Mouse (Mus musculus) layer of hippocampus, postnatal 14 days (tissue): ENCODE measurements around the gene Hells. TPM values are rescaled to one million over a fixed set of nuclear protein-coding genes. Genes with fewer than 3 reads are reported as not detected.
A peak's percentile ranks its signal among the peaks of the same experiment; 100 is the strongest.

Source experiments
- DNase-seq, 2 experiments: peaks; one replicate each; pipeline ENCODE4 v3.0.0; 2021 to 2022; ENCODE audit warnings: low spot score in 2 of 2, mixed read lengths in 1 of 2
- long read RNA-seq, 2 experiments: library from polyadenylated mRNA; stranded (forward); transcript quantifications; one replicate each; pipeline ENCODE4 v2.0.0; 2021
- total RNA-seq, 2 experiments: library from RNA; stranded (reverse); gene quantifications; 2 replicates each; pipeline ENCODE4 v1.2.3; 2021

Gene Hells
- 1 to 10 TPM; 4.3 to 5.5 TPM for total RNA-seq
- long read RNA-seq, experiment 1, full-length matches to known transcripts: 1 of 1 reads
- long read RNA-seq, experiment 1, partial matches to known transcripts: 0 of 1 reads
- long read RNA-seq, experiment 1, other reads (novel, unspliced or antisense): 0 of 1 reads
- long read RNA-seq, experiment 2, full-length matches to known transcripts: 3 of 3 reads
- long read RNA-seq, experiment 2, partial matches to known transcripts: 0 of 3 reads
- long read RNA-seq, experiment 2, other reads (novel, unspliced or antisense): 0 of 3 reads

DNA sequence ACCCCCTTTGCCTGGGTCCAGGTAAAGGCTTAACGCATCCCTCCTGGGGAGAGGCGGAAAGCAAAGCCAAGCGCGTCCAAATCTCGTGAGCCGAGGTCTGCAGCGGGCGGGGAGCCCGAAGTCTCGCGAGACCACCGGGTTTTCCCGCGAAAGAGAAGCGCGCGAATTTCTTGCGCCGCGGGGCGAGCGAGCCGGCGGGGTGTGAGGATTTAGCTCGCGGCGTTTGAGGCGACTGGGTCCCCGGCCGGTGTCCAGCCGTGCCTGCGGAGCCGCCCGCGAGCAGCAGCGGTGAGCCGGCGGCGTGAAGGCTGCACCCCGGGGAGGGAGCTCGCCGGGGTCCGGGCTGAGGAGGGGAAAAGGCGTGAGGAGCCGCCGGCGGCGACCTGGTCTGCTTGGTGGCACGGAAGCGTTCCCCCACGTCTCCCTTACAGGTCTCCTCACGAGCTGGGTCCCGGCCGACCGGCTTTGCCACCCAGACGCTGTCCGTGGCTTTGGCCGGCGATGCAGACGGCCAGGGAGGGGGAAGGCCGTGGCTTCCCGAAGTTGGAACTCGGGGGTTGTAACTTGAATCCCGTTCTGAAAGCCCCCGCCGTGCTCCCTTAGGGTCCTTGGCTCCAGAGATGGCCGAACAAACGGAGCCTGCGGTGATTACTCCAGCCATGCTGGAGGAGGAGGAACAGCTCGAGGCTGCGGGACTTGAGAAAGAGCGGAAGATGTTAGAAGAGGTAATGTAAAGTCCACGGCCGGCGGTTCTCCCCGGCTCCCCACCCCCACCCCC lies at the start of gene Hells:
TSS of gene Hells (plus strand) at position 128 of the 778 bp plus-strand sequence.
- DNase-seq: peak; percentile 76

DNA sequence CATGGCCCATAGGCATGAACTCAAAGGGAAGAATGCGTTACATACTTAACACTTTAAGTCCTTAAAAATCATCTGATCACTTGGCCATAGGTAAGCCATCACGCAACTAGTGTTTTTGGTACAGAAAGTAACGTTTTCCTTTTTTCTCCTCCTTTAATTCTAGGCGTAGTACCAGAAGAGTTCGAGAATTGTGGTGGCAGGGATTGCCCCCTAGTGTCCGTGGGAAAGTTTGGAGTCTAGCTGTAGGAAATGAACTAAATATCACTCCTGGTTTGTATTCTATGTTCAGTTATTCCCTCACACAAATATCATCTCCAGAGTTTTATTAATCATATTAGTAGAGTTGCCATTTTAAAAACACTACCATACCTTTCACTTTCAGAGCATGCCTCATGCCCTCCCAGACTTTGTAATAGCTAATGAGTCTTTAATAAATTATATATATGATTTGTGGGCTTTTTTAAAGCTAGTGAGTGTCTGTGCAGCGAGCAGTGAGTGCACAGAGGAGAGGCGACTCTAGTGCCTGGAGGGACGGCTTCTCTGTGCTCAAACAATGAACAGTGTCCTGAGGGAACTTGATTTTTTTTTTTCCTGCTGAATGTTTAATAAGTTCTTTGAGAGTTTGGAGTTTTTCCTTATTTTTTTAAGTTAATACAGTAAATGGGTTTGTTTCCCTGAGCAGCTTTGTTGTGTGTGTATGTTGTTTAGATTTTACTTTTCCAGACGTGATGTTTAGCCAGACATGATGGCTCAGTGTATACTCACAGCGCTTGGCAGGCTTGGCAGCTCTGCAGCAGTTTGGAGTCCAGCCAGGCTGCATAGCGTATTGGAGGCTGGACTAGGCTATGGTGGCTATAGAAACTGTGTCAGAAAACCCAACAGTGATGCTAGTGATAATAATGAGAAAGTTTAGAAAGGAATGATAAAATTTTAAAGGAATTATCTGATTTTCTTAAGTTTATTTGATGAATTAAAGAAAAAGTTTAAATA lies 29.3 kb upstream of the Hells start:
- peak in 1 of 2 experiments; percentile 22 for DNase-seq

DNA sequence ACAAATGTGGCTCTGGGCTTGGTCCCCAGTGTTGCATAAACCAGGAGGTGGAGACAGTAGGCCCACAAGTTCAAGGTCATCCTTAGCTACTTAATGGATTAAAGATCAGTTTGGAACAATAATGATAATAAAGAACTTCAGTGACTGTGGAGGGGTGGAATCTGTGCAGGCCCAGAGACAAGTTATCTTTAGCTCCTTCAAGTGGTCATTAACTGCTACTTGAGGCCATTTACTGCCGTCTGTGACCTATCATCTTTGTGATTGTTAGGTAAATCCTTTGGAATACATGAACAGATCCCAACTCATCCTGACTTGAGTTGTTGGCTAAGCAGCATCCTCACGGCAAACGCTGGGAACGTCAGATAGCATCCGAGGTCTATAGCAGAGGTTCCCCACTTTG lies 28.2 kb upstream of the Hells start:
- no peak for DNase-seq

DNA sequence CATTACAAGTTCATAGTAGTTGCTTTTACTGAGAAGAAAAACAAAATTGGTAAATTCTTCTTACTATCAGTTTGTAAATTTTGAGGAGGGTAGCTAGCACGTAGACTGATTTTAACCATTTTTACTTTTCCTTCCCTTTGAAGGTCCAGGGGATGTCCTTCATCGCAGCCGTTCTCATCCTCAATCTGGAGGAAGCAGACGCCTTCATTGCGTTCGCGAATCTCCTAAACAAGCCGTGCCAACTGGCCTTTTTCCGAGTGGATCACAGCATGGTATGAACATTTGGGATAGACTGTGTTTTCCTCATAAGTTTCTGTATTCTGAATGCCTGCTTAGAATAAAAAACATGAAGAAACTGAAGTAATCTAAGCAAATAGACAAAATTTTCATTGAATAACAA lies 16.9 kb upstream of the Hells start:
- DNase-seq: peak in 1 of 2 experiments; percentile 10

DNA sequence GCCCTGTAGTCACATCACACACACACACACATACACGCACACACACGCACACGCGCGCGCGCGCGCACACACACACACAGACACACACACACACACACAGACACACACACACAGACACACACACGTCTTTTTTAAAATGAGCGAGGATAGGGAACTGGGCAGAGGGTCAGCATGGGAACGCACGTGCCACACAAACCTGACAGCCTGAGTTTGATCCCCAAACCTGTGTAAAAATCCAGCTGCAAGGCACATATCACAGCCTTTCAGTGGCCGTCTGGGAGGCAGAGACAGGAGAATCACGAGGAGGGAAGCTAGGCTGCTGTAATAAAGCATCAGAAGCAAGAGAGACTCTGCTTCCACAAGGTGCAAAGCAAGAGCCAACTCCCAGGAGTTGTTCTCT lies 15.8 kb upstream of the Hells start:
- no peak for DNase-seq

DNA sequence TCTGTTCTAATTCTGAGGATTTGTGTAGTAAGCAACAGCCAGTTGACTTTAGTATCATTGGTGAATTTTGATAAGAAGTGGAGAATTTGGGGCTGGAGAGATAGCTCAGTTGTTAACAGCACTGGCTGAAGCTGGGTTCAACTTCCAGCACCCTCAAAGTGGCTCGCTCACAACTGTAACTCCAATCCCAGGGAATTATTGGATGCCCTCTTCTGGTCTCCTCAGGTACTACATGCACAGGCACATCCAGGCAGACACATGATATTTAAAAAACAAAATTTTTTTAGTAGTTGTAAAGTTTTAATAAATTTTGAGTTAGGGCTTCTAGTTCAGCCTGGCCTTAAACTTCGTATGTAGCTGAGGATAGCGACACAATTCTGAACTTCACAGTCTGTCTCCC lies 15.0 kb upstream of the Hells start:
- DNase-seq: peak; percentile 23 to 59

DNA sequence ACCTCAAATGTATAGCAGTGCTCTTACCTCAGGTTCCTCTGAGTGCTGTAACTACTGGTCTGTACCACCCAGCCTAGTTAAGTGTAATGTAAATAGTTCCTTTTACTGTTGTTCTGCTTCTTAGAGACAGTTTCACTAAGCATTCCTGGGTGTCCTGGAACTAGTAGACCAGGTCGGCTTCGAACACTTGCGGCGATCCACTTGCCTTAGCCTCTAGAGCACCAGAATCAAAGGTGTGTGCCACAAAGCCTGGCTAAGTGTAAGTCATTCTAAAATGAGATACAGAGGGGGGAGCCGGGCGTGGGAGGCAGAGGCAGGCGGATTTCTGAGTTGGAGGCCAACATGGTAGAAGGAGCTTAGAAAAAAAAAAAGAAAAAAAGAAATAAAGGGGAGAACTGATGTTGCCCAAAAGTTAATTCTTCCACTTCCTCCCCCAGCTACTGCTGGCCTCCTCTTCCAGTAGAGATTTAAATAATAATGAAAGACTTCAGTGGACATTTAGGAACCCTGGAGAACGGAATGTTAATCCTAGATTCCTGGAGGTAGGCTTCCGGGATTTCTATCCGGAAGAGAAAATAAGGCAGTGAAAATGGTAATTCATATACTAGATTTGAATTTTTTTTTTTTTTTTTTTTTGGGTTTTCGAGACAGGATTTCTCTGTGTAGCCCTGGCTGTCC lies 2.1 kb upstream of the Hells start:
- DNase-seq: no peak

DNA sequence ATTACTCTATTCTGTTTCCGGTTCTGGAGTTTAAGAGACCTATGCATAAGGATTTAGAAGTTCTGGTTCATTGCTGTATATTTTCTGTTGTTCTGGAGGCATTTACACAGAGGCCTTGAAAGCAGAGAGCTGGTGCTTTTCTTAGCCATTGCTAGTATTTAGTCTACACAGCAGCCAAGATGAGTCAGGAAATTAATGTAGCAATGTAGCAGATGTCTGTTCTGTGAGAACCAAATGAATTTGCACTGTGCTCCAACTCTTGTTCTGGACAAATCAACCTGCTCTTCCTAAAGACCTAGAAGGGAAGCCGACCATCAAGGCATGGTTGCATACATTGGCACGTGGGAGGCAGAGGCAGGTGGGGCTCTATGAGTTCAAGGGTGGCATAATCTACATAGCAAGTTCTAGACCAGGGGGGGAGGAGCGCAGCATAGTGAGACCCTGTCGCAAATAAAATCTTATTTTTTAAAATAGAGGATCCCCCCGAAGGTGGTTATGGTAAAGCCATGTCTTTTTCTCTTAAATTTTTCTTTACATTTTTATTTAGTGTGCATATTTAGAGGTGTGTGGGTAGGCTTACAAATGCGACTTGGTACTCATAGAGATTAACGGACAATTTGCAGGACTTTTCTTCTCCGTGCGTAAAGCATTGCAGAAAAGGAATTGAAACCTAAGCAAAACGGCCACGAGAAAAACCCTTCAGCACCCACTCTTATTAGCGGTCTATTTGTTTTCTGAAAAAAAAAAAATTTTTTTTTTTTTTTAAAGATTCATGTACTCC lies 1.1 kb upstream of the Hells start:
- peak in 1 of 2 experiments; percentile 16 for DNase-seq

DNA sequence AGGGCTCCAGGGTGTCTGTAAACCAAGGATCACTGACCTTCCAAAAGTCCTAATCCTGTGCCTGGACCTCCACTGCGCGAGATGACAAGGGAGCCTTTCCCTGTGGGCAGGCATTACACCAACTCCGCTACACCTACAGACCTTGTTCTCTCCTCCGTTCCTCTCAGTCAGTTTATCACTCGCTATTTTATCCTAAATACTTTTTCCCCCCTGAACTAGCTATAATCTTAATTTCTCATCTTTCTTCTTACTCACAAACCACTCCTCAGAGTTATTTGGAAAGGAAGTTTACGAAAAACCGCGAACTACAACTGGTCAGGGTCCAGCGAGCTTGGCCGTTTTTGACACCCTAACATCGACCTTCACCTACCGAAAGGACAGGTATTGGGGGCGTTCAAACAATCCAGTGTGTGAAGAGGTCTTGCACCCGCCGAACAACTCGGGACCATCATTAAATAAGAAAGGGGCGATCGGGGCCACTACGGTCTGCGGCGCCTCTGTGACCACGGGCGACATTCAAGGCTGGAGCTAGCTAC lies 395 bp upstream of the Hells start:
- no peak for DNase-seq

DNA sequence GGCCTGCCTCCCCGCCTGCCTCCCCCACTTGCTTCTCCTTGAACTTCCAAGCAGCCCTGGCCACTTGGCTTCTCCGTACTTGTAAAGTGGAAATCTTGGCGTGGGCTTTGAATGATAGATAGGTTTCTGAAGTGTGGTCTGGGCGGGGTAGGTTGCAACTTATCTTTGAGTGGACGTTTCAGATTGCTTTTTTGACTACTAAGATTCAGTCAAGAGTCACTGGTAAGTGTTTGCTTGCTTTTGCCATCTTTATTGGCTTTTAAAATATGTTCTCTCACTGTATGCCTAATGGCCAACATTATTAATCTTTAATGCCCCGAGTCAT lies 813 bp downstream of the Hells start:
- DNase-seq: no peak

DNA sequence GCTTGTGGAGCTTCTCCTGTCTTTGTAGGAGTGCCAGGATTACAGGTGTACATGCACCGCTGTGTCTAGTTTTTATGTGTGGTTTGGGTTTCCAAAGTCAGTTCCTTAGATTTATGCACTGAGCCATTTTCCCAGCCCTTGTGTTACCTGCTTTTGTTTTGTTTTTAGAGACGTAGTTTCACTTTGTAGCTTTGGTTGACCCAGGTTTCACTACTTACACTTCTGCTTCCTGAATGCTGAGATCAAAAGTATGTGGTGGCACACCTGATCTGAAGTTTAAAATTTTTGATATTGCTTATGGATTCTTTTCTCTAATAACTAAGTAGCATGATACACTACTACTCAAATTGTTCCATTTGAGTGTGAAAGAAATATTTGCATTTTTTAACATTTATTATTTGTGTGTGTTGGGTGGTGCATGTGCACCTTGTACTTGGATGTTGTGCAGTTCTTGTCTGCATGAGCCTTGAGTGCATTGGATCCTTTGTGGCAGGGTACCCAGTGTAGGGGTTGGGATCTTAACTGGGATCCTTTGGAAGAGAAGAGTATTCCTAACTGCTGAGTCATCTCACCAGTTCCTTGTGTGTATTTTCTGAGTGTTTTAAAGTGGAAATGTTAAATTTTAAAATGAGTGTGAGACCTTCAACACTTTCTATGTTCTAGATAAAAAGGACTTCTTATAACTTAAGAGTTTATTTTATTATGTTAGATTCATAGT lies 14.0 kb downstream of the Hells start:
- DNase-seq: no peak

DNA sequence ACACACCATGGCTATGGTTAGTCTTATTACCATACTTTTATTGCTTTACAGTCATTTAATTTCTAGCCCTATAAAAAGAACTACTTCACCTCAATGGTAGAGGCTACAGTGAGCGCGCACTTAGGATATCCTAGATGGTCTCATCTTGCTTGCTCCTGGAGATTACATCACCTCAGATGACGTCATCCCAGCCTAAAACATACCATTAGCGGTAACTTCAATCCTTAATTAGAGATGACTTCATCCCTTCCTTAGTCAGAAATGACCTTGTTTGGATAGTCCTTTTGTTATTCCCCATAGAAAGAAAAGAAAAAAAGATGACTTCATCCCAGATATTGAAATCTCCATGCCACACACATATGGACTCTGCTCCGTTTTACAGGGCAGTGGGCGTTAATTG lies 40.0 kb downstream of the Hells start:
- no peak for DNase-seq

DNA sequence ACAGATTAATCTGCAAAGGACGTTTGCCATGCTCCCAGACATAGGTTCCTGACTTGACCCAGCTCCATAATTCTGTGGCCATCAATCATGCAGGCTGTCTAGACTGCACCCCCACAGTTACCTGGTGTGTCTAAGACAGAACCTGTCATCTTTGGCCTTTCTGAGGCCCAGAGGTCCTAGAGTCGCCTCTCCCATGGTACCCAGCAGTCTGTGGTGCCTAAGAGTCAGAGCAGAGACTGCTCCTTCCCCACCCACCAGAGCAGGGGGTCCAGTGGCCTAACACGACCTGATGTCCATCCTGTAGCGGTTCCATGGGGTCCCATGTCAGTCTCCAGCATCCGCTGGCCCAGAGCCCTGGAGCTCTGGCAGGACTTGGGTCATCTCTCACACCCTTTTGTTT lies 41.9 kb downstream of the Hells start:
- no peak for DNase-seq

DNA sequence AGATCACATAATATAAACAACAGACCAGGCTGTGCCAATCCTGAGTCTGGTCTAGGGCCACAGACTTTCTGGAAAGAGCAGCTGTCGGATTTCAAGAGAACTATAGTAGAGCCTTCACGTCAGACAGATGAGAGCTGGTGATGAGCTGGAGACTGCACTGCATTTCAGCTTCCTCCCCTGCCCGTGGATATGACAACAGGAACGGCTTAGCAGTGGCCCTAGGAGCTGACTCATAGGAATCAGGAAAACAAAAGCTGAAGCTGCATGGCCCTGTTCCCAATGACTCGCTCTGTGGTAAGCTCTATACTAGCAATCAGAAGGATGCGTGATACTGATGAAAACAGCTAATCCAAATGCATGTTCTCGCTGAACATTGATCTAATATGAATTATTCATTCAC lies 43.0 kb downstream of the Hells start:
- no peak for DNase-seq

DNA sequence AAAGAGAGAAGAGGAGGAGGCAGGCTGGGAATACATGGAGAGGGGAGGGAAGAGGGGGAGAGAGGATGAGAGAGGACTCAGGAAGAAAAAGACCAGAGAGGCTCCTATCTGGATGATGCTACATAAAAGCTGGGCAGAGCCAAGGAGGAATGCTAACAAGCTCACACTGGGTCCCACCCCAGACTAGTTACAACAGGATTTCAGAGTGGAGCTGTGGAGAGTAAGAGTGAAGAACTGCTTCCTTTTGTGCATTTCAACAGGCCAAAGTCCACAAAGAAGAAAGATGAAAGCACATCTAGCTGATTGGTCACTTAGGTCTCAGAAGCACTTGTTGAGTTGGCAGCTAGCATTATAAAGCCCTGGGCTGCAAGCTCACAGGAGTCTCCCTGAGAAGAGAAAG lies 45.6 kb downstream of the Hells start:
- no peak for DNase-seq

DNA sequence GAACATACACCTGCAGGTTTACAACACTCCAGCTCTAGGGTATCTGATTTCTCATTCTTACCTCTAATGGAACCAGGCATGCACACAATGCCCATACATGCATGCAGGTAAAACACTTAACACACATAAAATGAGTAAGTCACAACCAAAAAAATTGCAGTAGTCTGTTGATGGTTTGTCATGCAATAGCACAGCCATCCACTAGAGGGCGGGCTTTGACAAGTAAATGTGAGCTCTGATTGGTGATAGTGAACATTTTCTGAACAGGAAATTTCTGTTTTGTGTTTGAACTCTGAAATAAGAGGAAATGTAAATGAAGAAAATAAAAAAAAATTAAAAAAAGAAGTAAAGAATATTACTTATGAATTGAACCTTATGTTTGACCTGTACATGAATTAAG lies 51.3 kb downstream of the Hells start:
- DNase-seq: peak; percentile 64 to 80

DNA sequence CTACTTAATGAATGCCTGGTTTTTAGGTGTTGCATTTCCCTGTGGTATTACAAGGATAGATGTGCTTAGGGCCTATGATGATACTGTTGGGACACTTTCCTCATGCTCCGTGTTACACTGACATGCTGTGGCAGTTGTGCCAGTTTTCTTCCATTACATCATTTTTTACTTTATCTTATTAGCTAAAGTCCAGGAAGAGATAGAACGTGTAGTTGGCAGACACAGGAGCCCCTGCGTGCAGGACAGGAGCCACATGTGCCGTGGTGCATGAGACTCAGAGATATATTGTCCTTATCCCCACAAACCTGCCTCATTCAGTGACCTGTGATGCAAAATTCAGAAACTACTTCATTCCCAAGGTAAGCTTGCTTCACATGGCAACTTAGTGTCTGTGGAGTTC lies 67.5 kb downstream of the Hells start:
- no peak for DNase-seq

DNA sequence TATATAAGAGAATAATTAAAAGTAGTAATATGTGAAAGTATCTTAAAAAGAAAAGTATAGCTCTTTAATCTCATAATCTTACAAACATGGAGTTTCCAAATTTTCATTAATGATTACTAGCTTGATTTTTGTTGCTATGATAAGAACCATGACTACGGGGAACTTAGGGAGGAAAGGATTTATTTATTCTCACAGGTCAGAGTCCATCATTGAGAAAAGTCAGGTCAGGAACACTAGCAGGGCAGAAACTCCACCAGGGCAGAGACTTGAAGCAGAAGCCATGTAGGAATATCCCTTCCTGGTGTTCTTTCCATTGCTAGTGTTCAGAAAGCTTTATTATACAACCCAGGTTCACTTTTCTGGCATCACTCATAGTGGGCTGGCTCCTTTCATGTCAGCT lies 68.0 kb downstream of the Hells start:
- DNase-seq: no peak

DNA sequence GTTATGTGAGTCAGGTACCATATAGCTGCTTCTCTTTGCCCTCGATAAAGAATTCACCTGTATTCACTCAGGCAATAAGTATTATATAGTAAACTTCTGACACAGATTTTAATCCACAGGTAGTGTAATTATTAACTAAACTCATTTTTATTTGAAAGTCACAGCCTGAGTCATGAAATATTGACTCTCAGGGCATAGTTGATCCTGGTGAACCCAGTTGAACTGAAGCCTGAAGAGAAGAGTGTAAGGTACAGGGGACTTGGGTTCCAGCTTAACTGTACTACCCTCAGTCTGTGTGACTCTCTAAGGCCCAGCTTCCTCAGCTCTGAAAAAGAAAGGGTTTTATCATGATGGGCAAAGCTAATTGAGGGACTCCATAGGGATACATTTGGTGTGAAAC lies 74.4 kb downstream of the Hells start:
- no peak for DNase-seq
